Mouse (Mus musculus): ENCODE data around the gene Cracr2b. TPM values are rescaled to one million over a fixed set of nuclear protein-coding genes. Genes with fewer than 3 reads are reported as not detected.
"Not testable (repeated sequence)": the region's sequence is repeated elsewhere in the genome, so short reads cannot be mapped to it uniquely, and the experiment has no call there.

Cracr2b gene
- polyA plus RNA-seq, 1 experiment = 57.1 TPM

- H3K27ac ChIP-seq (ENCODE audit: insufficient read depth, low read depth, low read length) = no peak overlapping the region
- no peak overlapping the region for H3K4me3 ChIP-seq (ENCODE audit: low read depth, low read length)
- no peaks in the 10 kb centered on the region for H3K27me3 ChIP-seq (ENCODE audit: control insufficient read depth, insufficient read depth, low read length)
- 96% methylated on average over 10 of the region's 10 CpGs for whole genome bisulfite sequencing
- peaks cover 34% of the 10 kb centered on the region for H3K4me1 ChIP-seq (ENCODE audit: control insufficient read depth, insufficient read depth, insufficient read length, low read length)
- H3K36me3 ChIP-seq (ENCODE audit: control insufficient read depth, insufficient read depth, low read length) = no peaks in the 10 kb centered on the region
- no peak for TF ChIP-seq POLR2A (IDR thresholded peaks at IDR 0.05; ENCODE audit: low read depth, low read length)
- TF ChIP-seq CTCF (IDR thresholded peaks at IDR 0.05; ENCODE audit: extremely low read depth, insufficient read length, insufficient replicate concordance, low read depth, low read length) = no peak
These were observed 21.7 kb upstream of the Cracr2b start for GRCm38 (mm10) chr7:141439140-141439679.

GRCm38 (mm10) chr7:141439811-141440210, 21.1 kb upstream of the Cracr2b start:
- Histone ChIP-seq H3K36me3 (ENCODE audit: control insufficient read depth, insufficient read depth, low read length) (no peaks in the 10 kb centered on the region), H3K4me3 (ENCODE audit: low read depth, low read length) (no peak overlapping the region), H3K27ac (ENCODE audit: insufficient read depth, low read depth, low read length) (no peak overlapping the region), H3K27me3 (ENCODE audit: control insufficient read depth, insufficient read depth, low read length) (no peaks in the 10 kb centered on the region), H3K4me1 (ENCODE audit: control insufficient read depth, insufficient read depth, insufficient read length, low read length) (peaks cover 28% of the 10 kb centered on the region)
- 96% methylated on average over 11 of the region's 11 CpGs for WGBS
- TF ChIP-seq CTCF (IDR thresholded peaks at IDR 0.05; ENCODE audit: extremely low read depth, insufficient read length, insufficient replicate concordance, low read depth, low read length) = no peak
- TF ChIP-seq POLR2A (IDR thresholded peaks at IDR 0.05; ENCODE audit: low read depth, low read length) = no peak

GRCm38 (mm10) chr7:141440613-141441012, 20.3 kb upstream of the Cracr2b start:
- H3K27ac ChIP-seq (ENCODE audit: insufficient read depth, low read depth, low read length) = no peak overlapping the region
- no peaks in the 10 kb centered on the region for H3K36me3 ChIP-seq (ENCODE audit: control insufficient read depth, insufficient read depth, low read length)
- WGBS = 18% methylated on average over 6 of the region's 6 CpGs
- H3K4me1 ChIP-seq (ENCODE audit: control insufficient read depth, insufficient read depth, insufficient read length, low read length) = peaks cover 23% of the 10 kb centered on the region
- TF ChIP-seq POLR2A (IDR thresholded peaks at IDR 0.05; ENCODE audit: low read depth, low read length) (no peak), CTCF (IDR thresholded peaks at IDR 0.05; ENCODE audit: extremely low read depth, insufficient read length, insufficient replicate concordance, low read depth, low read length) (peak; percentile 90; the same call in 1 of the 2 replicates)
- H3K27me3 ChIP-seq (ENCODE audit: control insufficient read depth, insufficient read depth, low read length) = no peaks in the 10 kb centered on the region
- H3K4me3 ChIP-seq (ENCODE audit: low read depth, low read length) = no peak overlapping the region

GRCm38 (mm10) chr7:141441460-141441859, 19.4 kb upstream of the Cracr2b start:
- H3K4me3 ChIP-seq (ENCODE audit: low read depth, low read length) = no peak overlapping the region
- H3K27ac ChIP-seq (ENCODE audit: insufficient read depth, low read depth, low read length) = no peak overlapping the region
- no peaks in the 10 kb centered on the region for H3K36me3 ChIP-seq (ENCODE audit: control insufficient read depth, insufficient read depth, low read length)
- H3K27me3 ChIP-seq (ENCODE audit: control insufficient read depth, insufficient read depth, low read length) = no peaks in the 10 kb centered on the region
- TF ChIP-seq POLR2A (IDR thresholded peaks at IDR 0.05; ENCODE audit: low read depth, low read length) = no peak
- TF ChIP-seq CTCF (IDR thresholded peaks at IDR 0.05; ENCODE audit: extremely low read depth, insufficient read length, insufficient replicate concordance, low read depth, low read length) = no peak
- peaks cover 15% of the 10 kb centered on the region for H3K4me1 ChIP-seq (ENCODE audit: control insufficient read depth, insufficient read depth, insufficient read length, low read length)
- 96% methylated on average over 9 of the region's 9 CpGs for WGBS

GRCm38 (mm10) chr7:141442199-141442598, 18.7 kb upstream of the Cracr2b start:
- H3K4me1 ChIP-seq (ENCODE audit: control insufficient read depth, insufficient read depth, insufficient read length, low read length) = peaks cover 14% of the 10 kb centered on the region
- no peaks in the 10 kb centered on the region for H3K27me3 ChIP-seq (ENCODE audit: control insufficient read depth, insufficient read depth, low read length)
- WGBS = 89% methylated on average over 13 of the region's 13 CpGs
- H3K36me3 ChIP-seq (ENCODE audit: control insufficient read depth, insufficient read depth, low read length) = no peaks in the 10 kb centered on the region
- no peak overlapping the region for H3K27ac ChIP-seq (ENCODE audit: insufficient read depth, low read depth, low read length)
- no peak for TF ChIP-seq POLR2A (IDR thresholded peaks at IDR 0.05; ENCODE audit: low read depth, low read length)
- TF ChIP-seq CTCF (IDR thresholded peaks at IDR 0.05; ENCODE audit: extremely low read depth, insufficient read length, insufficient replicate concordance, low read depth, low read length) = no peak
- H3K4me3 ChIP-seq (ENCODE audit: low read depth, low read length) = no peak overlapping the region

GRCm38 (mm10) chr7:141443081-141443821, 17.6 kb upstream of the Cracr2b start:
- Histone ChIP-seq H3K4me1 (ENCODE audit: control insufficient read depth, insufficient read depth, insufficient read length, low read length) (peaks cover 14% of the 10 kb centered on the region), H3K27ac (ENCODE audit: insufficient read depth, low read depth, low read length) (0 out of 2 replicates have a peak overlapping the region, but pooled peaks have one; percentile 8), H3K36me3 (ENCODE audit: control insufficient read depth, insufficient read depth, low read length) (no peaks in the 10 kb centered on the region), H3K4me3 (ENCODE audit: low read depth, low read length) (peak overlapping the region; percentile 82), H3K27me3 (ENCODE audit: control insufficient read depth, insufficient read depth, low read length) (no peaks in the 10 kb centered on the region)
- TF ChIP-seq CTCF (IDR thresholded peaks at IDR 0.05; ENCODE audit: extremely low read depth, insufficient read length, insufficient replicate concordance, low read depth, low read length) = peak; percentile 36; the same call in 1 of the 2 replicates
- no peak for TF ChIP-seq POLR2A (IDR thresholded peaks at IDR 0.05; ENCODE audit: low read depth, low read length)
- WGBS = 4% methylated on average over 12 of the region's 12 CpGs

- Histone ChIP-seq H3K27me3 (ENCODE audit: control insufficient read depth, insufficient read depth, low read length) (no peaks in the 10 kb centered on the region), H3K27ac (ENCODE audit: insufficient read depth, low read depth, low read length) (peak within 1 kb of the TSS; percentile 64), H3K36me3 (ENCODE audit: control insufficient read depth, insufficient read depth, low read length) (peaks cover 4% of the 10 kb centered on the region), H3K4me1 (ENCODE audit: control insufficient read depth, insufficient read depth, insufficient read length, low read length) (peaks cover 17% of the 10 kb centered on the region), H3K4me3 (ENCODE audit: low read depth, low read length) (peak within 1 kb of the TSS; percentile 82)
- TF ChIP-seq POLR2A (IDR thresholded peaks at IDR 0.05; ENCODE audit: low read depth, low read length) (peak; percentile 43; the same call in 1 of the 2 replicates), CTCF (IDR thresholded peaks at IDR 0.05; ENCODE audit: extremely low read depth, insufficient read length, insufficient replicate concordance, low read depth, low read length) (no peak)
- WGBS = under 1% methylated on average over 25 of the region's 25 CpGs
These were observed 17.1 kb upstream of the Cracr2b start, which contains the start of gene Pidd1 for GRCm38 (mm10) chr7:141443828-141444237. Pidd1 (minus strand) TSS chr7:141444025.

- H3K4me3 ChIP-seq (ENCODE audit: low read depth, low read length); H3K27me3 ChIP-seq (ENCODE audit: control insufficient read depth, insufficient read depth, low read length); H3K27ac ChIP-seq (ENCODE audit: insufficient read depth, low read depth, low read length): not testable (repeated sequence)
- WGBS = 54% methylated on average over 3 of the region's 3 CpGs
- peaks cover 12% of the 10 kb centered on the region for H3K4me1 ChIP-seq (ENCODE audit: control insufficient read depth, insufficient read depth, insufficient read length, low read length)
- peaks cover 20% of the 10 kb centered on the region for H3K36me3 ChIP-seq (ENCODE audit: control insufficient read depth, insufficient read depth, low read length)
These were observed 14.5 kb upstream of the Cracr2b start for GRCm38 (mm10) chr7:141446374-141446773.

All from small intestine, adult 2 months (tissue).